Mouse (Mus musculus) embryo, embryonic 10.5 days (tissue): ENCODE data around the gene Uckl1.
A peak's percentile ranks its signal among the peaks of the same experiment; 100 is the strongest.

Experiments
- DNase-seq: peaks from one replicate; pipeline ENCODE4 v3.0.0-alpha.2; 2015; ENCODE audit warnings: low spot score

The Uckl1 gene

DNA sequence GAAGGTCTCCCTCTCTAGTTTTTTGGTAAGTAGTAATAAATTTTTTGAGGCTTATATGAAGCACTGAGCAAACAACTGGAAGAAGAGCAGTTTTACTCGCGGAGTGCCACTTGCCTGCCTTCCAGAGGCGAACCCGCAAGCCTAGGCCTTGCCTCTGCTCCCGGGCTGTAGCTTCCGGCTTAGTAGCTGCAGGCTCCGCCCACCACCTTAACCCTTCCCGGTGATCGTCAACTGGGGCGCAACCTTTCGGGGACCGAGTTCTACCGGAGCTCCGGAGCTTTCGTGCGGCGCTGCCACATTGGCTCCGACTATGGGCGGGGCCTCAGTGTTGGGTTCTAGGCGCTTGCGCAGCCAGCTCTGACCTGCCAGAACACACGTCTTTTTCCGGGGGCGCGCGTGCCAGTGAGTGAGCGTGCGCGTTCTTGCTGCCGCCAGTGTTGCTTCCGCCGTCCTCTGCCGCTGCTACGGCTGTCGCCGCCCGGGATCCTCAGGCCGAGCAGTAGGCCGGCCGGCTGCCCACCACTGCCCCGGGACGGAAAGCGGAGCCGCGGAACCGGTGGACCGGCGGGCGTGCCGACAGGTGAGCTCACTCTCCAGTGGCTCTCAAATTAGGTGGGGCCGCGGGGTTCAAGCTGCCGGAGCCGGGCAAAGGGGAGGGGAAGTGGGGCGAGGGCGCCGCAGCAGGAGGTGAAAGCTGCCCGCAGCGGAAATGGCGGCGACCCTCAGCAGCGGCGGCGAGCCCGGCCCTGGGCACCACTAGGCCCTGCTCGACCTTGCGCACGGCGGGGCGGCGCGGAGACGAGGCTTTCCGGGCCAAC, 64.4 kb downstream of the Uckl1 start, which contains the start of gene Dnajc5:
TSS of gene Dnajc5 (plus strand) at position 368 of the 818 bp plus-strand sequence.
- peak; percentile 98 for DNase-seq

DNA sequence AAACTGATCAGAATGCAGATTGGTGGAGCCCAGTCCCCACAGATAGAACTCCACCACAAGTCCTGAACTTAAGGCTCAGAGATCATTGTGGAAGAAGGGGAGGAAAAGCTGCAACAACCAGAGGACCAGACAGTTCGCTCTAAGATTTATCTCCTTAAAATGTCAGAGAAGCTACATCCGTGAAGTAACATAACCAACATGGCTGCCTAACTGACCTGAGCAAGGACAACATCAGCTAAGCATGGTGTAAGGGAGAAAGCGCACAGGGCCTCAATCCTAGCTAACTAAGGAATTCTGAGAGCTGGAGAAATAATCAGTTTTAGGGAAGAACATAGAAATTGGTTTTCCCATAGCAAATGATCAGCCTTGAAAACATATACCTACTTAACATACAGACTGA, 65.5 kb downstream of the Uckl1 start:
- DNase-seq = no peak
